Mouse (Mus musculus) A20 (cell line): ENCODE results near the gene Mgam.
"Not testable (repeated sequence)": the region's sequence is repeated elsewhere in the genome, so short reads cannot be mapped to it uniquely, and the experiment has no call there.

Experiments used
- DNase-seq: peaks from one replicate; pipeline ENCODE4 v3.0.0-alpha.2; 2011; ENCODE audit warnings: low read depth, low spot score

Mgam gene

GRCm38 (mm10) chr6:40628406-40629000, at the start of gene Mgam:
Gene Mgam, plus strand, starts transcription at chr6:40628831.
- no peak for DNase-seq

GRCm38 (mm10) chr6:40584336-40584735, 44.3 kb upstream of the Mgam start:
- DNase-seq = no peak

GRCm38 (mm10) chr6:40585645-40586044, 43.0 kb upstream of the Mgam start, which contains the start of gene Clec5a:
Gene Clec5a, minus strand, starts transcription at chr6:40585821.
- no peak for DNase-seq

- DNase-seq = no peak
These were observed 40.3 kb upstream of the Mgam start for GRCm38 (mm10) chr6:40588346-40588745.

DNA sequence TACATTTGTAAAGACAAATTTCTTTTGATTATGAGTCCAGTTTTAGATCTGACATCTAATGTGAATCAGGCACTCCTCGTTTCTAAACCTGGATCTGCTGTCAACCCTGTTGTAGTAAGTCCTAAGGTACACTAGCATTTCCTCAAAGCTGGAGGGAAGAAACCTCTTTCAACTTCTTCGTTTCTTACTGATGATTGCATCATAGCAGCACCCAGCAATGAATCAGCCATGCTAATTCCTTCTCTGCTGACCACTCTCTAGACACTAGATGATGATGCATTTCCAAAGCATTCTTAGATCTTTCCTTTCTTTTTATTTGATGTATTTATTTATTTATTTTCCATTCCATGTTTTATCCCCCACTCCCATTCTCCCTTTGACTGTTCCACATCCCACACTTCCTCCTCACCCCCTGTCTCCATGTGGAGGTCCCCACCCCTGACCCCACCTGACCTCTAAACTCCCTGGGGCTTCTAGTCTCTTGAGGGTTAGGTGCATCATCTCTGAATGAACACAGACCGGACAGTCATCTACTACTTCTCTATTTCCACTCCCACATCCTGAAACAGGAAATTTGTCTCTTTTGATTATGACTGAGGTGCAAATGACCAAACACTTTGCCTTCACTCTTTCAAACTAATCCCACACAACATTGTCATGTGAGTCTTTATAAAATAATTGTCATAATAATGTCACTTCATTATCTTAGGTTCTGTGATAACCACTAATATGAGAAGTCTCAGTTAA, 33.7 kb upstream of the Mgam start:
- DNase-seq = peak; percentile 36

GRCm38 (mm10) chr6:40598546-40598945, 30.1 kb upstream of the Mgam start:
- not testable (repeated sequence) for DNase-seq

GRCm38 (mm10) chr6:40607431-40607830, 21.2 kb upstream of the Mgam start:
- peak; percentile 37 for DNase-seq

GRCm38 (mm10) chr6:40610244-40610643, 18.4 kb upstream of the Mgam start:
- DNase-seq = no peak

DNA sequence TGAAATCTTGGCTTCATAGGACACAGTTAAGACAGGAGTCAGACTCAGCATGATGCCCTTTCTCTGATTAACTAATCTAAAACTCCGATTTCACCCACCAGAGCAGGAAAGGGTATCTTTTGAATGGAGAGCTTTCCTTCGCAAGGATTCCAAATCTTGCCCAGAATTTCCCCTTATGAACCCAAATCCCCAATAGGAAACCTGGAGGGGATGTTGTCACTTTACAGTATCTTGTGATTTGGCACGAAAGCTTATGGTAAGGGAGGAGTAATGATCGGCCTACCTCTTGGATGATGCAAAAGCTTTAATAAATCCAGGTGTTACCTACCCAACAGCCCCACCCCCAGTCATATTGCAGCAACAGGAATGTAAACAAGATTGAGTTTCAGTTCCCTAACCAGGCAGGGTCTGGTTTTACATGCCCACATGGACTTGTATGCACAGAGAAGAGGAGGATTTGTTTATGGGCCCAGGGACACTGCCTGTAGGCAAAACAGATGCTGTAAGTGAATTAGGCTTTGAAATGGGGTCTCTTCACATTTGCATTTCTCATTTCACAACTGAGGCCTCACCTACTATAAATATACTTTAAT, 15.3 kb upstream of the Mgam start, which contains the start of gene Tas2r138:
Gene Tas2r138 (minus strand): TSS at position 51 of the 593 bp plus-strand sequence.
- DNase-seq = peak; percentile 87

- peak; percentile 45 for DNase-seq
These were observed 10.7 kb upstream of the Mgam start for GRCm38 (mm10) chr6:40617965-40618364.

DNA sequence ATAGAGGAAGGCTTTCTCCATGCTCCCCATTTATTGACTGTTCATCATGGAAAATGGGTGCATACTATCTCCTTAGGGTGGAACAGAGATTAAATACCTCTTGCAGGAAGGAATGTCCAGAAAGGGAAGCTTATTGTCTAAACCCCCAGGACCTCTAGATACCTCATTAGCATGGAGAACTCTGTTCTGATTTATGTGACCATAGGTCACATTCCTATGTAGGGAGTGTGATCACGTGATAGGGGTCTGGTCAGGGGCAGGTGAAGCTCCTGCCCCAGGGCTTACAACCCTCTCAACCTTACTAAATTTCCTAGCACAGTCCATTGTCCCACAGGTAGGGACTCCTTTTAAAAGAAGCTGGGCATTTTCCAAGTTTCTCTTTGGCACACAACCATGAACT, 2.5 kb upstream of the Mgam start:
- no peak for DNase-seq

GRCm38 (mm10) chr6:40634640-40635071, 6.0 kb downstream of the Mgam start:
- DNase-seq = no peak

DNA sequence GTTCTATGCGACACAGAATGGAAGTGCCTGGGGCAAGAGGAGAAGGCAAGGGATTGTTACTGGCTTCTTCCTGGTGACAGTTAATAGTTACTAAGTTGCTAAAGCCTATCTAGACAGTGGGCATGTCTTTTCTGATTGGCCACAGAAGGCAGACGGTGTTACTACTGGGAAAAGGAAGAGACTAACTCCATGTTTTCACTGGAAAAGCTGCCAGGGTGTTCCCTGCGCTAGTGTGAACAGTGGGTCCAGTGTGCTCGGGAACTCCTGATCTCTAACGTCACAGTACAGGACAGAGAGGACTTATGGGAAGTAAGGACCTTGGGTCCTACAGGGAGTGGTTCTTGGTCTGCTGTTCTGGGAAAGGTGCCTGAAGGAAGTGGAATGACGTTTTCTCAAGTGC, 6.9 kb downstream of the Mgam start:
- no peak for DNase-seq

DNA sequence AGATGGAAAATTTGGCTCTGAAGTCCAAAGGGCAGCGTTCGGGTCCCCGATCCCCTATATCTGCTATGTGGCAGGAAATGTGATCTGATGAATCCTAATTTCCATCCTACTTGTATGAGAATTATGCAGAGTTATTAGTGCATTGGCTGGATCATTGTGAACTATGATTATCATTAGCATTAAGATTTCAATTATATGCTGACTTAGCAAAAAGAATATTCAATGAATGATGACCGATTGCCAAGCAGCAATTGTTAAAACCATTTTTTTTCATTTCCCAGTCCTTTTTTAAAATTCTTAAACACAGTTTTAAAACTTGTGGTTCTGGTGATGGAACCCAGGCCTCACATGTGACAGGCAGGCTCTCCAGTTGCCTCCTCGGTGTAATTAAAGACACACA, 9.1 kb downstream of the Mgam start:
- DNase-seq = no peak

DNA sequence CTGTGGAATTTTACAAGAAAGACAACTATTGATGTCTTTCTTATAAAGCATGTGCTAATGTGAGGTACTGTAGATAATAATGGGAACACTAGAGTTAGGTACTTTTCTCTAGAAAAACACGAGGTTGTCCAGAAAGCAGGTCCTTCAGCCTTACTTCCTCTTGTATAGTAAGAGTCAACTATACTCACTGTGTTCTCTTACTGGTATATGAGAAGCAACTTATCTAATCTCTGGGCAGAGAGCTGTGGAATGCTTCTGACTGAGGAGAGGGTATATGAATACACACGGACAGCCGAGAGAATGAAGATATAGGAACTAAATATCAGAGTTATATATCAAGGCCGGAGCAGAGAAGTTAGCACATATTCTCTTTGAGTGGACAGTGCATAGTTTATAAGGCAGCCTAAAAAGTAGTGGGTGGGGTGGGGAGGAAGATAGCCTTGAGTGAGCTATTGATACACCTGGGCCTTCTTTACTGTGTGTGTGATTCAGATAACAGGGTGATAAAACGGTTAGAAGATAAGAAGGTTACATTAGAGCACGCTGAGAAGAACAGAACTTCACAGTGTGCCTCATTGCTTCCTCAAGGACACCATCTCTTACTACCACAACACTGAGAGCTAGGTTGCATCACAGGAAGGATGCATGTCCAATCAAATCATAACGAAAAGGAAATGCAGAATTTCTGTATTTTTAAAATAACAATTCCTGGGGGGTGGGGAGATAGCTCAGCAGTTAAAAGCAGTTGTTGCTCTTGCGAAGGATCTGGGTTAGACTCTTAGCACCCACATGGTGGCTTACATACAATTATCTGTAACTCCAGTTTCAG, 12.3 kb downstream of the Mgam start:
- DNase-seq = no peak

GRCm38 (mm10) chr6:40645701-40646100, 17.1 kb downstream of the Mgam start:
- no peak for DNase-seq

DNA sequence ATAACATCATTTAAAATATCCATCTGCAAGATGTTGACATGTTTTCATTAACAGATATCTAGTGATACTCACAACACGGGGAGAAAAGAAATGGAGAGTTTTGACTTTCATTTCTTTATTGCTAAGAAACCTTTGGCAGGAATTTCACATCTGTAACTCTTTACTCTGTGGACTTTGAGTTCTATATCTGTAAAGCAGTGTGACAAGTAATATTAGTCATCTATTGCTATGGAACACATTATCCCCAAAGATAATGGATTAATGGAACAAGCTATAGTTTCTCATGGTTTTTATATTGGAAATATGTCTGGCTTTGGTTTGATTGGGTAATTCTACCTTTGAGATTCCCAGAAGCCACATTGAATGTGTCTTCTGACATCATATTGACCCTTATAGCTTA, 22.3 kb downstream of the Mgam start:
- DNase-seq = no peak

DNA sequence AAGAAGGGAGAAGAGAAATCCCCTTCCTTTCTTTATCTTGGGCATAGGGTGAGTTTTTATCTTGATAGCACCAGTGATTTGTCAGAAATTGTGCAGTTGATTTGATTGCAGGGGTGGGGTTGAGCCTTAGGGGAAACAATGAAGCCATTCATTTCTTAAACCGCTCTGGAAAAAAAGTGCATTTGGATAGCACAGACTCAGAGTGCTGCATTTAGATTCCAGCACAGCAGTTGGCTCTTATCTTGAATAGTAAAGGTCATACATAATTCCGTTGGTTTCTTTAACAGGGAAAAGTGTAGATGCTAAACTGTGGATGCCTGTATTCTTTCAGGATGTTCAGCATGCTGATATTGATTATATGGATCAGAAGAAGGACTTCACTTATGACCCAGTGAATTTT, 32.3 kb downstream of the Mgam start:
- no peak for DNase-seq

DNA sequence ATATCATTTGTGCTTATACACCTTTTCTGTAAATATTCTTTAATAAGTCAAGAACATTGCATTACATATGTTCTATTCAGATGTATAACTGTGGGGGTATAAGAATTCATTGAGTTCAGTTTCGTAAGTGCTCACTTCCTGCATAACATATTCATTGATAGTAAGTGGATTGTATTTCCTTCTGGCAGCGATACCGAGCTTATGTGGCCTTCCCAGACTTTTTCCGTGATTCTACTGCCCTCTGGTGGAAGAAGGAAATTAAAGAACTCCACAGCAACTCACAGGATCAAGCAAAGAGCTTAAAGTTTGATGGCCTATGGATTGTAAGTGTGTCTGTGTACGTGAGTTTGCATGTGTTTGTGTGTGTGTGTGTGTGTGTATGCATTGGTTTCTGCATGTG, 60.5 kb downstream of the Mgam start:
- DNase-seq = peak; percentile 67

- DNase-seq = not testable (repeated sequence)
These were observed 63.4 kb downstream of the Mgam start for GRCm38 (mm10) chr6:40692007-40692406.

DNA sequence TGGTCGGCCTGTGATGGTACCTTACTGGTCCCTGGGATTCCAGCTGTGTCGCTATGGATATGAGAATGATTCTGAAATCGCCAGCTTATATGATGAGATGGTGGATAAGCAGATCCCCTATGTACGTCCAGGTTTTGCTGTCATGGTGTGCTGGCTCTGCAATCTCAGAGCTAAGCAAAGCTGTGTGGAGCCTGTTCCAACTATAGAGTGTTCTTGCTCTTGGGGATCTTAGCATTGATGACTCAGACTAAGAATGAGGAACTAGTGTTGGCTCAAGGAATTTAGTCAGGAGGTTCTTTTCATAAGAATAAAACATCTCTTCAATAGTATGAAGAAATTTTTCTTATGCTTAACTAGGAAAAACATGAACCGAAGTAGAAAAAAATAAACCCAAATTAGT, 84.9 kb downstream of the Mgam start:
- DNase-seq = not testable (repeated sequence)

DNA sequence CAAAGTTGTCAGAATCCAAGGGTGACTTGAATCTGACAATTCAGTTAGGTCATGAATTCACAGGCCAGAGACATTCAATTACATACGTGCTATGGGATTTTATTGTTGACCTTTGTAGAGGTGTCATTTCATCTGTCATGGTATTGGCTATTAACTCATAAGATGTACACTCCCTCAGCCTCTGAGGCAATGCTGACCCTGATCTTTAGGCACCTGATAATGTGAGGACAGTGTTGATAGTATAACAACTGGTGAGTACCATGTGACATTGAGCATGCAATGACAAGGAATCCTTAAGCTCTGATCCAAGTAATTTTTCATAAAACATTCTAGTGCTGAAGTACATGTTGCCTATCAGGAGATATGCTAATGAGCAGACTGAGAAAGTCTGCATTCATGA, 87.1 kb downstream of the Mgam start:
- DNase-seq = no peak
